Mouse (Mus musculus): Measurements from ENCODE around the gene Rapgef4. TPM values are rescaled to one million over a fixed set of nuclear protein-coding genes. Genes with fewer than 3 reads are reported as not detected.

The Rapgef4 gene
- polyA plus RNA-seq, 1 experiment from 2014 or later: 5.3 TPM

DNA sequence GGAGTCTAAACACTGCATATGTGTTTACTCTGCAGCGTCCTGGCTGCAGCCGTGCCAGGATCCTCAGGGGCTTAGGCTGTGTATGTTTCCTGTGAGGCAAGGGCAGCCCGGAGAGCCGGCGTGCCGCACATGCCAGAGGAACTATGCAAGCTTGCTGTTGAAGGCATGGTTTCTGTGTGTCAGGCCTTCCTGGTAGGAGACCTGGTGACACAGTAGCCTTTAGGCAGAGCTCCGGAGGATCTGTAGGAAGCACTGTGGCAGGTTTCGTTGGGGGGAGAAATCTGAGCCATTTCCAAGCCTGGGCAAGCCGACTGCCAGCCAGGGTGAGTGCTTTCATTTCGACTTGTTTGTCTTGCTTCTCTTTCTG is 316.7 kb downstream of the Rapgef4 start:
- WGBS: 49% methylated on average over 10 of the region's 10 CpGs
- peak overlapping the region; percentile 32 for H3K4me2 ChIP-seq
- H3K4me3 ChIP-seq: no peak overlapping the region
- H3K36me3 ChIP-seq: peaks cover 24% of the 10 kb centered on the region
- peak overlapping the region; percentile 56 for H3K27ac ChIP-seq (ENCODE audit: poor library complexity, severe bottlenecking)
- no peak; the same call in 1 of the 2 replicates for ATAC-seq (ENCODE audit: insufficient number of reproducible peaks, low FRiP score)
- no peaks in the 10 kb centered on the region for H3K27me3 ChIP-seq (replicated peaks)
- H3K9me3 ChIP-seq (replicated peaks): no peaks in the 10 kb centered on the region
- H3K4me1 ChIP-seq (replicated peaks): peaks cover 22% of the 10 kb centered on the region
- H3K9ac ChIP-seq: 0 out of 2 replicates have a peak overlapping the region, but pooled peaks have one; percentile 20

- Histone ChIP-seq H3K36me3 (peaks cover 24% of the 10 kb centered on the region), H3K27ac (ENCODE audit: poor library complexity, severe bottlenecking) (0 out of 2 replicates have a peak overlapping the region, but pooled peaks have one; percentile 56), H3K4me3 (no peak overlapping the region), H3K9me3 (replicated peaks) (no peaks in the 10 kb centered on the region), H3K9ac (no peak overlapping the region), H3K4me2 (no peak overlapping the region), H3K4me1 (replicated peaks) (peaks cover 26% of the 10 kb centered on the region), H3K27me3 (replicated peaks) (no peaks in the 10 kb centered on the region)
- WGBS: 52% methylated on average over 4 of the region's 4 CpGs
- no peak for ATAC-seq (ENCODE audit: insufficient number of reproducible peaks, low FRiP score)
Observed at GRCm38 (mm10) chr2:72298406-72298805, 317.4 kb downstream of the Rapgef4 start.

GRCm38 (mm10) chr2:72301194-72301916 is 320.3 kb downstream of the Rapgef4 start:
- no peak overlapping the region for H3K9ac ChIP-seq
- H3K27ac ChIP-seq (ENCODE audit: poor library complexity, severe bottlenecking): no peak overlapping the region
- H3K4me2 ChIP-seq: no peak overlapping the region
- H3K9me3 ChIP-seq (replicated peaks): no peaks in the 10 kb centered on the region
- no peak overlapping the region for H3K4me3 ChIP-seq
- peaks cover 40% of the 10 kb centered on the region for H3K36me3 ChIP-seq
- WGBS: 85% methylated on average over 9 of the region's 9 CpGs
- H3K4me1 ChIP-seq (replicated peaks): peaks cover 26% of the 10 kb centered on the region
- no peak for ATAC-seq (ENCODE audit: insufficient number of reproducible peaks, low FRiP score)
- H3K27me3 ChIP-seq (replicated peaks): no peaks in the 10 kb centered on the region

- Histone ChIP-seq H3K27ac (ENCODE audit: poor library complexity, severe bottlenecking) (no peak overlapping the region), H3K9ac (no peak overlapping the region), H3K4me1 (replicated peaks) (peaks cover 29% of the 10 kb centered on the region), H3K4me3 (no peak overlapping the region), H3K27me3 (replicated peaks) (no peaks in the 10 kb centered on the region), H3K36me3 (peaks cover 21% of the 10 kb centered on the region), H3K4me2 (no peak overlapping the region), H3K9me3 (replicated peaks) (no peaks in the 10 kb centered on the region)
- ATAC-seq (ENCODE audit: insufficient number of reproducible peaks, low FRiP score): no peak
- WGBS: 90% methylated on average over 7 of the region's 7 CpGs
Observed at GRCm38 (mm10) chr2:72305738-72306137, 324.7 kb downstream of the Rapgef4 start.

Other genes with a start within 250 kb of the Rapgef4 start
- 115 and 130 TPM in 2 replicates for gene Itga6, start 235.6 kb upstream of the Rapgef4 start, polyA plus RNA-seq (2016; fragmentation: Nextera tagmentation; extraction: Ambion mirVana)
- gene Pdk1, start 108.0 kb upstream of the Rapgef4 start, polyA plus RNA-seq (2016; fragmentation: Nextera tagmentation; extraction: Ambion mirVana): 108 and 116 TPM in 2 replicates